Mouse (Mus musculus): ENCODE data around the gene Clcn7.

The Clcn7 gene

GRCm38 (mm10) chr17:25130060-25130459 is 3.1 kb upstream of the Clcn7 start:
- DNase-seq: no peak

DNA sequence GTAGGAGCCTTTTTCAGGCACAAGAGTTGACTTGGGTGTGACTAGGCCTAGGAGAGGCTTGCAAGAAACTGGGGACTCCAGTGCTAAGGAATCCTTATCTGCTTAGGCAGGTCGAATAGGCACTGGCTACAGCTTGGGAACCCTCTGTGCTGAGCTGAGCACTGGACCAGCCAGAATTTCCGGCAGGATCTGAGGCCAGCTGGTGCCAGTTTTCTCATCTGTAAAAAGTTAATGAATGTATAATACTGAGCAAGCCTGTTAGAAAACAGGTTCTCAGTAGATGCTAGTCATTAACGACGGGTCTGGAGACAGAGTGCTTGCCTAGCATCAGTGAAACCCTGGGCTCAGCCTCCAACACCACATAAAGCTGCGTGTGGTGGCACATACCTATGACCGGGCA is 2.4 kb downstream of the Clcn7 start:
- peak; percentile 56 for DNase-seq

DNA sequence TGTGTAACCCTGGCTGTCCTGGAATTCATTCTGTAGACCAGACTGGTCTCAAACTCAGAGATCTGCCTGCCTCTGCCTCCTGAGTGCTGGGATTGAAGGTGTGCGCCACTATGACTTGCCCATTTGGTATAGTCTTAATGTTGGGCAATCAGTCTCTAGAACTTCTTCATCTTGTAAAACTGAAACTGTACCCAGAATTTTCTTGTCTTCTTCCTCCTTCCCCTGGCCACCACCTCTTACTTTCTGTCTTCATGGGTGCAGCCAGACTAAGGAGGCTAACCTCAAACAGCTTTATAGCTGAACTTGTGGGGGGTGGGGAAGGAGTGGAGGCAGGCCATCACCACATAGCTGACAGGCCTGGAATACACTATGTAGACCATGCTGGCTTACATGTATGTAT is 5.6 kb downstream of the Clcn7 start:
- DNase-seq: no peak

GRCm38 (mm10) chr17:25139960-25140359 is 6.8 kb downstream of the Clcn7 start:
- no peak for DNase-seq

DNA sequence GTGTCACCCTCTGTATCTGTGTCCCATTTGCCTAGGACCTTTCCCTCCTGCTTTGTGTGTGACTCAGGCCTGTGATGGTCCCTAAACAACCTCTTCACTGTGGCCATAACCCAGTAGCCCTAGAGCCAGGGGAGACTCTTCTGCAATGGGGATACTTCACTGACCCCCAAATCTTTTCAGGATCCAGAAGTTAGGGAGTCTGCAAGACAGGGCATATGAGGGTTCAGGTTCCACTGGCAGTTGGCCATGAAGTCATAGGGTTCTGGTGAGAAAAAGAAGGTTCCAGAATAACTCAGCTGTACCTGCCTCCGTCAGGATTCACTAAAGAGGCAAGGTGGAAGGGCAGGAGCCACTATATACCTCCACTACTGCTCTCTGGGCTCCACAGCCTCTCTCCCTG is 29.0 kb downstream of the Clcn7 start, which contains the start of gene Ccdc154:
Gene Ccdc154 (plus strand): TSS at position 301 of the 400 bp plus-strand sequence.
- no peak for DNase-seq

DNA sequence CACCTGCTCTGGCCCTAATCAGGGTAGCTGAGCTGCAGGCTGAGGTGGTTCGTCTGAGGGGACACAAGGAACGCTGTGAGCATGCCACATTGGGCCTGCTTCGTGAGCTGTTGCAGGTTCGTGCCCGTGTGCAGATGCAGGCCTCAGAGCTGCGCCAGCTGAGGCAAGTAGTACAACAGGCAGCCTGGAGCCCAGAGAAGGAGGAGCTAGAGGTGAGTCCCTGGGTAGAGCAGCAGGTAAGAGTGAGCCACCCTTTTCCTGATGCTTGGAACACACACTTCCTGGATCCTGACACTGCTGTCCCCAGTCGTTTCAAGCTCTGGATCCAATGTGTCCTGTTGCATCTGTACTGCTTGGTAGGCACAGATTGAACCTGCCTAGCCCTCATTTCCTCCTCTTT is 30.2 kb downstream of the Clcn7 start:
- no peak for DNase-seq

DNA sequence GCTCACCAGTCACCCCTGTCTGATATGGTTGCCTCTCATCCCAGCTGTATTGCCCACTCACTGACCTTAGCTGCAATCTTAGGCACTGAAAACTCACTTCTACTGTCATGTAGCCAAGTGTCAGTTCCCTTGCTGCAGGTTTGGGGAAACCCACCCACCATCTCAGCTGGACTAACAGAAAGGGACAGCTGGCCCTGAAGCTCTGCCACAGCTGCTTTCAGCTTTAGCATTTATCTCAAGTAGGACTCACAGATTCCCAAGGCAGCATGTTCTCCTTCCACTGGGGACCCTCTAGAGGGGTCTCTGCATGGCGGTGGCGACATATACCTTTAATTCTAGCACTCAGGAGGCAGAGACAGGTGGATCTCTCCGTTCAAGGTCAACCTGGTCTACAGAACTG is 31.6 kb downstream of the Clcn7 start:
- no peak for DNase-seq

DNA sequence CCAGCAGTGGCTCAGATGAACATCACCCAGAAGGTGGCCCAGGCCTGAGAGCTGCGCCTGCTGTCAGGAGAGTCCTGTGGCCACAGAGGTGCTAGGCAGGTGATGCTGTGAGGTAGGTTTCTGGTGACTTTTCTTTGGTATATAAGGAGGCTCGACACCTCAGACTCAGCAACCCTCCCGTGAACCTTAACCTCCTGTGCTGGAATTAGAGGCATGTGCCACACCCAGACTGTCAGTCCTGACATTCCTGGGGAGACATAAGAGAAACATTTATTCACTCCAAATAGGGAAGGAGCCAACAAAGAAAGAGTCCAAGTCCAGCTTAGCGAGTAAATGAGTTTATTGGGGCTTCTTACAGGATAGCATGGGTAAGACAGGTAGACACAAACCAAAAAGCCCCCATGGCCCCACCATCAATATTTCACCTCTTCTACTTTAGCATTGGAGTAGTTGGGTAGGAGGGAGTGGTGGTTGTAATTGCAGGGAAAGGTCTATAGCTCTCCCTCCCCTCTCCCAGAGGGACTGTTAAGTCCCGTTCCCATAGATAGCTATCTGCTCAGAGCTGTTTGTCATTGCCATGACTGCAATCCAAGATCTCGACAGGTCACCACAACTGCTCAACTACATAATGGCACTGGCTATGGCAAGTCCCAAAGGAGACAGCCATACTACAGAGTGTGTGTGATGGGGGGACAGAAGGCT is 32.9 kb downstream of the Clcn7 start:
- DNase-seq: no peak

GRCm38 (mm10) chr17:25169706-25170105 is 36.5 kb downstream of the Clcn7 start:
- DNase-seq: no peak

- DNase-seq: no peak
These were observed 39.4 kb downstream of the Clcn7 start for GRCm38 (mm10) chr17:25172558-25172957.

GRCm38 (mm10) chr17:25175411-25175810 is 42.2 kb downstream of the Clcn7 start, which contains the start of gene Gm38655:
Gene Gm38655 (minus strand): TSS chr17:25175471.
- DNase-seq: no peak

DNA sequence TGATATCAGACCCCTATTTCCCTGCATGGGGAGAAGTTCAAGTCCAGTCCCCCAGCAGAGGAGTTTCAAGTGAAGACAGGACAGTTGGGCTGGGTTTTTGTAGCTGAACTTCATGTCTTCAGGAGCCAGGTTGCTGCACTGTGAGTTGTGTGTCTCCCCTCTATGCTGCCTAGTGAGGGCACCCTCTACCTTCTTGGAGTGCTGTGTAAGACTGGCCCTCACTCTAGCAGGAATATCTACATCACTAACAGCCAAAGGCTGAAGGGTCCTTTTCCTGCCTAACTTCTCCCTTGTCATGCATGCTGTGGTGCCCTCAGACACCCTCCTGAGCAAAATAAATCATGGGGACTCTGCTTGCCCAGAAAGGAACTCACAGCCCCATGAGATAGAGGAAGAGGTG is 50.0 kb downstream of the Clcn7 start:
- DNase-seq: no peak

GRCm38 (mm10) chr17:25184129-25184691 is 51.0 kb downstream of the Clcn7 start, which contains the start of gene BC003965:
Gene BC003965 (plus strand): TSS chr17:25184554.
- DNase-seq: peak; percentile 95

DNA sequence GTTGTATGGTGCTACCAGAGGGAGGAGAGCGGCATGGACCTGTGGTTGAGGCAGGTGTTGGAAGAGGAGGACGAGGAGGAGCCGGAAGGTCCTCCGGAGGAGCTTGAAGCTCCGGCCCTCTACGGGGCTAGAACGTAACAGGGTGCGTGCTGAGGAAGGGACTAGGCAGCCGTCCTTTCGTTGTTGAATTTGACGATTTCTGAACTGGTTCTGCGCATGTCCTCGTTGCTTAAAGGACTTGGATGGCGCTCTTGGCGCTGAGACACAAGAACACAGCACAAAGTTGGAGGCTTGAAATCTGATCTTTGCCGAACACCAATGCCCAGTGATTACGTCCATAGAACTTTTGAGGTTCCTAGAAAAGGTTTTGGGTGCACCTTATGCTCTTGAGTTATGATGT is 51.8 kb downstream of the Clcn7 start:
- DNase-seq: no peak

GRCm38 (mm10) chr17:25187784-25188149 is 54.6 kb downstream of the Clcn7 start:
- no peak for DNase-seq

GRCm38 (mm10) chr17:25188150-25189031 is 55.2 kb downstream of the Clcn7 start, which contains the start of gene Unkl:
Gene Unkl (plus strand): TSS chr17:25188397.
- peak; percentile 54 for DNase-seq

DNA sequence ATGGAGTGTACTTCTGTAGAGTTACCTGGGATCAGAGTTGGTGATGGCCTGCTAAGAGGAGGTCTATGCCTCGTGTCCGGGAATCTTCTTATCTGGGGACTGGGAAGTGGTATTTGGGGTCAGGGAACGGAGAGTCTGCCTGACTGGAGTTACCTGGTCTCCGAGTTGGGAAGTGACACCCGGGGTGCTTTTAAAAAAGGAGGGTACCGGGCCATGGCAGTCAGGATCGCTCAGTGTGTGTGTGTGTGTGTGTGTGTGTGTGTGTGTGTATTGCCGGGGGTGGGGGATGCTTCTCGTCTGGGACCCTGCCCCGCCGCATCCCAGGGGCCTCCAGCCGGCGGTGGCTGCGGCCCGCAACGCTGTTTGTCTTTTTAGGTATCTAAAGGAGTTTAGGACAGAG is 55.9 kb downstream of the Clcn7 start:
- no peak for DNase-seq

DNA sequence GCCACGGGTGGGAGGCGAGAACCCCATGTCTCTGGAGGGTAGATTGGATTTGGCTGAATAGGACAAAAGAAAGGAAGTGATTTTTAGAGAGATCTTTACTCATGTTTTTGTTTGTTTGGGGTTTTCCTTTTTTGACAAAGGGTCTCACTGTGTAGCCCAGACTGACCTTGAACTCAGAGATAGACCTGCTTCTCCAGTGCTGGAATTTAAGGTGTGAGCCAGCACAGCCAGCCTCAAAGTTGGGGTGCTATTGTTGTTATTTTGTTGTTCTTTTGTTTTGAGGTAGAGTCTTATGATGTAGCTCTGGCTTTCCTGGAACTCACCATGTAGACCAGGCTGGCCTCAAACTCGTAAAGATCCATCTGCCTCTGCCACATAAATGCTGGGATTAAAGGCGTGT is 69.2 kb downstream of the Clcn7 start:
- no peak for DNase-seq

GRCm38 (mm10) chr17:25210006-25210405 is 76.8 kb downstream of the Clcn7 start:
- no peak for DNase-seq

GRCm38 (mm10) chr17:25210680-25211466 is 77.7 kb downstream of the Clcn7 start:
- DNase-seq: peak; percentile 64

DNA sequence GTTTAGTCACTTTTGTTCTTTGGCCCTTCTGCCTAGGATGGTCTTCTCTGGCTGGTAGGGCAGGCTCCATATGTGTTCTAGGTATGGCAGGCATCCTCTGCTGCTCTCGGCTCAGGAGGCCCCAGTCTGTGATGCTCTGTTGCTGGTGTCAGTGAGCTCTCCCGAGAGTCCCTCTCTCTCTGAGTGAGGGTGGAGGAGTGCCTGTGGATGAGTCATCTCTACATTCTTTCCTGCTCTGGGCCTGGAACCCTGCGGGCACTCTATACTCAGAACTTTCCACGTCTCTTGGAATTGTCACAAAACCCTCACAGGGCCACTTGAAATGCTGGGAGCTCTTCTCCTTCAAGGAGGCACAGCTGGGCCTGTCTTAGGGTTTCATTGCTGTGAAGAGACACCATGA is 78.5 kb downstream of the Clcn7 start:
- DNase-seq: no peak
